15 mouse cellular contexts compared by ENCODE assay signal in genomic region chr2:155387052-155387451, GRCm38 (mm10). TPM values are rescaled to one million over a fixed set of nuclear protein-coding genes. Genes with fewer than 3 reads are reported as not detected.
DNase-seq lines count a peak whose midpoint lies in the region; ATAC-seq and TF ChIP-seq lines count a peak whose summit lies in the region.
"Had no signal": no experiment of that assay in that cellular context is flagged by ENCODE, and none has a peak within 500 bp of the region (broad histone marks: within the 10 kb centered on the region; RNA-seq: fewer than 3 reads in every experiment).

No protein-coding gene starts in this region.

- intact Hi-C loops in heart, adult 2 months (cut with DNase I) = loop anchor here (5.0 kb wide), 1 partner anchor 90 kb away; no protein-coding TSS in a partner anchor

- 76% methylated on average over 4 of the region's 4 CpGs for WGBS in heart, adult 2 months
- WGBS in midbrain, embryonic 12.5 days = 53% methylated on average over 4 of the region's 4 CpGs
- whole genome bisulfite sequencing in midbrain, embryonic 14.5 days = 53% methylated on average over 4 of the region's 4 CpGs
- 62% methylated on average over 4 of the region's 4 CpGs for WGBS in hindbrain, postnatal 0 days

- H3K4me1 ChIP-seq in heart, adult 2 months (ENCODE audit: control insufficient read depth, insufficient read depth, low read length) = peaks cover 10% of the 10 kb centered on the region
- H3K4me1 ChIP-seq in midbrain, embryonic 12.5 days = peaks cover 39% of the 10 kb centered on the region
- peaks cover 43% of the 10 kb centered on the region for H3K4me1 ChIP-seq in midbrain, embryonic 14.5 days (ENCODE audit: control insufficient read depth, insufficient read depth, low read length)
- peaks cover 14% of the 10 kb centered on the region for H3K4me1 ChIP-seq in hindbrain, postnatal 0 days (ENCODE audit: insufficient read depth, low read length)

- DNase-seq in cerebellum, adult 9-10 months = peak; percentile 40
- no peak for DNase-seq in heart, adult 2 months
- no peak for DNase-seq in heart, postnatal 4 days
- DNase-seq in midbrain, embryonic 14.5 days = no peak
- no peak for DNase-seq in hindbrain, postnatal 0 days (ENCODE audit: low spot score)
- no peak for DNase-seq in spleen, postnatal 36 days (ENCODE audit: low spot score in 2 of 2)
- DNase-seq: layer of hippocampus, adult 9-11 months had no signal

- no peak overlapping the region for H3K27ac ChIP-seq in heart, adult 2 months
- H3K27ac ChIP-seq in midbrain, embryonic 12.5 days (replicated peaks) = no peak overlapping the region
- no peak overlapping the region for H3K27ac ChIP-seq in midbrain, embryonic 14.5 days (replicated peaks; ENCODE audit: low read depth, low read length)
- H3K27ac ChIP-seq in hindbrain, postnatal 0 days = 0 out of 2 replicates have a peak overlapping the region, but pooled peaks have one; percentile 32
- H3K27ac ChIP-seq: kidney, postnatal 0 days; liver, embryonic 15.5 days; midbrain, embryonic 10.5 days; stomach, embryonic 15.5 days had no signal

- peaks cover 32% of the 10 kb centered on the region for H3K36me3 ChIP-seq in heart, adult 2 months (ENCODE audit: control insufficient read depth, insufficient read depth, low read length)
- peaks cover 58% of the 10 kb centered on the region for H3K36me3 ChIP-seq in midbrain, embryonic 12.5 days
- peaks cover 63% of the 10 kb centered on the region for H3K36me3 ChIP-seq in midbrain, embryonic 14.5 days (ENCODE audit: control insufficient read depth, insufficient read depth, low read length)
- H3K36me3 ChIP-seq in hindbrain, postnatal 0 days (ENCODE audit: insufficient read depth, low read length) = peaks cover 28% of the 10 kb centered on the region

- no peak for TF ChIP-seq POLR2A in heart, adult 2 months (IDR thresholded peaks at IDR 0.05; ENCODE audit: insufficient read depth, low read depth, low read length)

- no peaks in the 10 kb centered on the region for H3K79me2 ChIP-seq in heart, adult 2 months (replicated peaks; ENCODE audit: control insufficient read depth, insufficient read depth, low read length)

- H3K9ac ChIP-seq in heart, adult 2 months (ENCODE audit: low read depth, low read length) = no peak overlapping the region
- H3K9ac ChIP-seq in midbrain, embryonic 12.5 days (replicated peaks) = peak overlapping the region; percentile 0; the same call in 1 of the 2 replicates
- no peak overlapping the region for H3K9ac ChIP-seq in midbrain, embryonic 14.5 days (replicated peaks; ENCODE audit: low read length)
- H3K9ac ChIP-seq in hindbrain, postnatal 0 days (replicated peaks; ENCODE audit: low read length) = no peak overlapping the region
- H3K9ac ChIP-seq: liver, embryonic 15.5 days; stomach, embryonic 15.5 days had no signal

- H3K9me3 ChIP-seq in midbrain, embryonic 12.5 days = no peaks in the 10 kb centered on the region
- H3K9me3 ChIP-seq in midbrain, embryonic 14.5 days (ENCODE audit: control insufficient read depth, low read length) = no peaks in the 10 kb centered on the region
- H3K9me3 ChIP-seq in hindbrain, postnatal 0 days (ENCODE audit: low read length) = no peaks in the 10 kb centered on the region
- H3K9me3 ChIP-seq: G1E; liver, embryonic 15.5 days; midbrain, embryonic 10.5 days; stomach, embryonic 15.5 days had no signal

- H3K4me3 ChIP-seq in heart, adult 2 months = no peak overlapping the region
- H3K4me3 ChIP-seq in midbrain, embryonic 12.5 days = no peak overlapping the region
- H3K4me3 ChIP-seq in midbrain, embryonic 14.5 days (replicated peaks; ENCODE audit: low read depth, low read length) = no peak overlapping the region
- H3K4me3 ChIP-seq in hindbrain, postnatal 0 days (ENCODE audit: low read length) = no peak overlapping the region
- H3K4me3 ChIP-seq: liver, embryonic 15.5 days; stomach, embryonic 15.5 days had no signal

- TF ChIP-seq EP300 in heart, adult 2 months (IDR thresholded peaks at IDR 0.05; ENCODE audit: insufficient read depth, low read depth, low read length) = no peak

- peak; percentile 21; the same call in 1 of the 2 replicates for TF ChIP-seq CTCF in heart, adult 2 months (IDR thresholded peaks at IDR 0.05)
- no peak for TF ChIP-seq CTCF in hindbrain, postnatal 0 days (IDR thresholded peaks at IDR 0.05; ENCODE audit: low read depth)

- H3K27me3 ChIP-seq in heart, adult 2 months (ENCODE audit: control insufficient read depth, insufficient read depth, low read length) = no peaks in the 10 kb centered on the region
- no peaks in the 10 kb centered on the region for H3K27me3 ChIP-seq in midbrain, embryonic 12.5 days
- no peaks in the 10 kb centered on the region for H3K27me3 ChIP-seq in midbrain, embryonic 14.5 days (ENCODE audit: control insufficient read depth, insufficient read depth, low read length)
- H3K27me3 ChIP-seq in hindbrain, postnatal 0 days (ENCODE audit: insufficient read depth, low read length) = no peaks in the 10 kb centered on the region
- H3K27me3 ChIP-seq: stomach, embryonic 15.5 days had no signal

- no peak overlapping the region; the same call in 1 of the 2 replicates for H3K4me2 ChIP-seq in midbrain, embryonic 12.5 days (replicated peaks)
- H3K4me2 ChIP-seq in midbrain, embryonic 14.5 days (ENCODE audit: low read length) = no peak overlapping the region
- no peak overlapping the region for H3K4me2 ChIP-seq in hindbrain, postnatal 0 days (ENCODE audit: low read depth, low read length)
- H3K4me2 ChIP-seq: liver, embryonic 15.5 days; stomach, embryonic 15.5 days had no signal

- no peak for ATAC-seq in cerebellum, adult (ENCODE audit: insufficient number of reproducible peaks, low FRiP score, low TSS enrichment)
- ATAC-seq in midbrain, embryonic 12.5 days (ENCODE audit: low FRiP score, low read depth) = no peak
- no peak for ATAC-seq in midbrain, embryonic 14.5 days (ENCODE audit: low FRiP score, low TSS enrichment)
- ATAC-seq in hindbrain, postnatal 0 days = no peak
- ATAC-seq: intestine, embryonic 16.5 days had no signal

RNA-seq across cellular contexts. Expression of gene Trp53inp2, which starts 6.2 kb away (rescaled TPM):
- 100 to 1,000 TPM; 457 to 512 TPM for total RNA-seq in heart, adult 2 months (2021)
- polyA plus RNA-seq in heart, adult 2 months (2012; rRNA removed) = 410 and 615 TPM in 2 replicates
- total RNA-seq in heart, postnatal 4 days (2021) = 100 to 1,000 TPM; 491 to 511 TPM
- 103 and 119 TPM in 2 replicates for polyA plus RNA-seq in midbrain, embryonic 12.5 days (2016; fragmentation: Nextera tagmentation; extraction: Ambion mirVana)
- 82.5 and 98.6 TPM in 2 replicates for polyA plus RNA-seq in midbrain, embryonic 14.5 days (2014; fragmentation: Nextera tagmentation; extraction: Ambion mirVana)
- total RNA-seq in hindbrain, postnatal 0 days (2014; rRNA removed) = 120 and 141 TPM in 2 replicates
- polyA plus RNA-seq in hindbrain, postnatal 0 days (2015; fragmentation: Nextera tagmentation; extraction: Ambion mirVana) = 54.8 and 61.3 TPM in 2 replicates

RNA-seq across cellular contexts. Expression of gene Pigu, which starts 29.8 kb away (rescaled TPM):
- 10 to 100 TPM; 26.2 to 26.6 TPM for total RNA-seq in heart, adult 2 months (2021)
- 44.8 and 73.8 TPM in 2 replicates for polyA plus RNA-seq in heart, adult 2 months (2012; rRNA removed)
- 10 to 100 TPM; 39.4 to 42.7 TPM for total RNA-seq in heart, postnatal 4 days (2021)
- polyA plus RNA-seq in midbrain, embryonic 12.5 days (2016; fragmentation: Nextera tagmentation; extraction: Ambion mirVana) = 44.7 and 46.9 TPM in 2 replicates
- polyA plus RNA-seq in midbrain, embryonic 14.5 days (2014; fragmentation: Nextera tagmentation; extraction: Ambion mirVana) = 63.5 and 65.8 TPM in 2 replicates
- total RNA-seq in hindbrain, postnatal 0 days (2014; rRNA removed) = 42.7 and 49.7 TPM in 2 replicates
- polyA plus RNA-seq in hindbrain, postnatal 0 days (2015; fragmentation: Nextera tagmentation; extraction: Ambion mirVana) = 53.3 and 53.5 TPM in 2 replicates
